Mouse (Mus musculus): ENCODE results near the gene Npw. TPM values are rescaled to one million over a fixed set of nuclear protein-coding genes. Genes with fewer than 3 reads are reported as not detected.

Gene Npw
- polyA plus RNA-seq (2015; fragmentation: Nextera tagmentation; extraction: Ambion mirVana): 0.54 and 0.75 TPM in 2 replicates

DNA sequence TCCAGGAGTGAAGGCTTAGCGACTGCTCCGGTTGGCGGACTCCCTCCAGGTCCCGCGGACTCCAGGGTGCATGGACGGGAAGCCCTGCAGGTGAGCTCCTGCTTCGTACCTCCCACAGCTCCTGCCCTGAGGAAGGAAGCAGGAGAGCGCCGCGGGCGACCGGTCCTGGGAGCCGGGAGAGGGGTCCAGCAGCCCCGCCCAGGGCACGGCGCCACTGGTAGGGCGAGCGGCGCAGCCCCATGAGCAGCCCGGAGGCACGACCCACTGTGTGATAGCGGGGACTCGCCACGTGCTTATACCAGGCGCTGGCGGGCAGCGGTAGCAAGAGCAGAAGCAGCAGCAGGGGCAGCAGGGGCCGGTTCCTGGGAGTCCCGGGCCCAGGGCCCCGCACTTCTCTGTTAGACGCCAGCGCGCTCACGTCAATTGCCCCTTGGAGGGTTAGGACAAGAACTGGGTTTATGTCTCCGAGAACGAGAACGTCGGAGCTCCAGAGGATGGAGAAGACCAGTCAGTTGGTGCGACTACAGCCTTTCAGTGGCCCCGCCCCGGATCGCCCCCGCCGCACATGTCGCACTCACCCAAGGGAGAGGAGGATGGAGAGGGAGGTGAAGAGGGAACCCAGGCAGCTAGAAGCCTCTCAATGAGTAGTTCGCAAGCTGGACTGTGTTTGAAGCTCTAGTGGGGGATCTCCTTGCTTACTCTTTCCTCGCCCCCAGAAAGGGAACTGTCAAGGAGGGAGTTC, at the start of gene Npw:
Npw (minus strand) TSS at position 441 of the 742 bp plus-strand sequence.
- Histone ChIP-seq H3K27me3 (replicated peaks; ENCODE audit: control insufficient read depth, insufficient read depth, low read length) (peaks cover 27% of the 10 kb centered on the region), H3K36me3 (ENCODE audit: control insufficient read depth, insufficient read depth, low read length) (no peaks in the 10 kb centered on the region), H3K4me2 (ENCODE audit: low read length) (peak within 1 kb of the TSS; percentile 60), H3K4me1 (ENCODE audit: control insufficient read depth, insufficient read depth, low read depth, low read length) (peaks cover 10% of the 10 kb centered on the region), H3K4me3 (ENCODE audit: low read length) (peak within 1 kb of the TSS; percentile 38), H3K9ac (ENCODE audit: low read depth, low read length) (peak within 1 kb of the TSS; percentile 42), H3K27ac (ENCODE audit: low read depth, low read length) (no peak within 1 kb of the TSS), H3K9me3 (ENCODE audit: control insufficient read depth, low read length) (no peaks in the 10 kb centered on the region)
- 1% methylated on average over 42 of the region's 47 CpGs for WGBS
- no peak; the same call in 1 of the 2 replicates for ATAC-seq

DNA sequence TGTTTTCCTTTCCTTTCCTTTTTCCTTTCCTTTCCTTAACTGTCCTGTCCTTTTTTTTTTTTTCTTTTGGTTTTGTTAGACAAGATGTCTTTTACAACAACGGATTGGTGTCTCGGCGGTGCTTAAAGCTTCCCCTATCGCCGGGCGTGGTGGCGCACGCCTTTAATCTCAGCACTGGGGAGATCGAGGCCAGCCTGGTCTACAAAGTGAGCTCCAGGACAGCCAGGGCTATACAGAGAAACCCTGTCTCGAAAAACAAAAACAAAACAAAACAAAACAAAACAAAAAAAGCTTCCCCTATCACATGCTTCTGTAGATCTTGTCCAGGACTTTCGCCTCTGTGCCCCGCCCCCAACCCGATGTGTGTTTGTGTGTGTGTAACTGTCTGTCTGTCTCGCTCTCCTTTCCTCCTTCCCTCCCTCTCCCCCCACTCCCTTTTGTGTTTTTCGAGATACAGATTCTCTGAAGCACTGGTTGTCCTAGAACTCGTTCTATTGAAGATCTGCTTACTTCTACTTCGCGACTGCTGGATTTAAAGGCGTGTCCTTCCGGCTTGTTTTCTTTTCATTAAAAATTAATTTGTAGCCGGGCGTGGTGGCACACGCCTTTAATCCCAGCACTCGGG, 49.7 kb upstream of the Npw start:
- Histone ChIP-seq H3K27ac (ENCODE audit: low read depth, low read length) (peak overlapping the region; percentile 79), H3K4me1 (ENCODE audit: control insufficient read depth, insufficient read depth, low read depth, low read length) (peaks cover 16% of the 10 kb centered on the region), H3K4me3 (ENCODE audit: low read length) (peak overlapping the region; percentile 86), H3K9ac (ENCODE audit: low read depth, low read length) (peak overlapping the region; percentile 78), H3K27me3 (replicated peaks; ENCODE audit: control insufficient read depth, insufficient read depth, low read length) (no peaks in the 10 kb centered on the region), H3K36me3 (ENCODE audit: control insufficient read depth, insufficient read depth, low read length) (peaks cover 10% of the 10 kb centered on the region), H3K9me3 (ENCODE audit: control insufficient read depth, low read length) (no peaks in the 10 kb centered on the region), H3K4me2 (ENCODE audit: low read length) (peak overlapping the region; percentile 66)
- ATAC-seq: peak; percentile 75
- 5% methylated on average over 24 of the region's 24 CpGs for WGBS

DNA sequence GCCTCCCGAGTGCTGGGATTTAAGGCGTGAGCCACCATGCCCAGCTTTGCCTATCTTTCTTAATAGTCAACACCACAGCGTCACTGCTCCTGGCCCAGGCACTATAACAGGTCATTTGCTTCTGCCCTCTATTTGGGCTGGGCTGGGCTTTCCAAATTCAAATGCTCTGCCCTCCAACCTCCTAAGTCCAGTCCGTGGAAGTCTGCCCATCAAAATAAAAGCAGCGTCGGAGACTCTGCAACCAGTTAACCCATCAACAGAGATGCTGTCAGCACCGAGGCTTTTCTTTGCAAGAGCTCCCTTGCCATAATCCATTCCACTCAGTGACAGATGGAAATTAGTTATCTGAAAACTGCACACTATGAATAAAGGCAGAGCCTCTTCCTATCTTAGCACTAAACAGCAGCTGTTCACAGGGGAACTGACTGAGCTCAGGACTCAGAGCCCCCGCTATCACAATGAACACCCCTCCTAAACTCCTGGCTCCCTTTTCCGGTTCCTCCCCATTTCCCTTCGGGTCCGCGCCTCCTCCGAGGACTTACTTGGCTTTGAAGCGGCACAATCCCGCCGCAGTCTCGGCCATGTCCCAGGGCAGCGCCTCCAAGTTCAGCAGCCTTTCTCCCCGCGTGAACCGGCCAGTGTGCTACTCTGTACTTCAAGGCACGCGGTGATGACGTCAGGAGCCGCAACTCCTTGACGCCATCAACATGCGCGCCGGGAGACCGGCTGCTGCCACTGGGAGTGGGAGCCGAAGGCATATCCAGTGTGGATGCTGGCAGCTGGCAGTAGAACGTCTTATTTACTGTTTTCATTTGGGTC, 48.9 kb upstream of the Npw start, which contains the start of gene Tbl3:
Tbl3 (minus strand) TSS at position 679 of the 819 bp plus-strand sequence.
- H3K9ac ChIP-seq (ENCODE audit: low read depth, low read length): peak within 1 kb of the TSS; percentile 78
- ATAC-seq: peak; percentile 92
- H3K4me3 ChIP-seq (ENCODE audit: low read length): peak within 1 kb of the TSS; percentile 86
- H3K36me3 ChIP-seq (ENCODE audit: control insufficient read depth, insufficient read depth, low read length): peaks cover 12% of the 10 kb centered on the region
- H3K27me3 ChIP-seq (replicated peaks; ENCODE audit: control insufficient read depth, insufficient read depth, low read length): no peaks in the 10 kb centered on the region
- H3K4me2 ChIP-seq (ENCODE audit: low read length): peak within 1 kb of the TSS; percentile 66
- H3K27ac ChIP-seq (ENCODE audit: low read depth, low read length): peak within 1 kb of the TSS; percentile 79
- H3K4me1 ChIP-seq (ENCODE audit: control insufficient read depth, insufficient read depth, low read depth, low read length): peaks cover 16% of the 10 kb centered on the region
- 4% methylated on average over 32 of the region's 32 CpGs for WGBS
- no peaks in the 10 kb centered on the region for H3K9me3 ChIP-seq (ENCODE audit: control insufficient read depth, low read length)

DNA sequence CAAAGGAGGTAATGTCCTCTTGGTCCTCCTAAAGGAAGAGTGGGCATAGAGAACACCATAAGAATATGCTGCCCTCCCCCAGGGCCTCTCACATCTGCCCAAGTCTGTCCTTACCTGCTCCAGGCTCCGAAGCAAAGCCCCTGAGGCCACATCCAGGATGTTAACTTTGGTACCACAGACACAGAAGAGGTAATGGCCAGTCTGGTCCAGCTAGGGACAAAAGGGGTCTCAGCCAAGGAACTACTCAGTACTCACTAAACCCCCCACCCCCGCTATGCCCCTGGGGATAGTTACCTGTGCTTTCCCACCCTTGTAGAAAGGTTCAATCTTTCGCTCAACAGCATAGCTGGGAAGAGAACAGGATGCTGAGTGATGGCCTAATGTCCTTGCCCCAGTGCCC, 47.6 kb upstream of the Npw start:
- Histone ChIP-seq H3K4me1 (ENCODE audit: control insufficient read depth, insufficient read depth, low read depth, low read length) (peaks cover 16% of the 10 kb centered on the region), H3K9ac (ENCODE audit: low read depth, low read length) (no peak overlapping the region), H3K9me3 (ENCODE audit: control insufficient read depth, low read length) (no peaks in the 10 kb centered on the region), H3K36me3 (ENCODE audit: control insufficient read depth, insufficient read depth, low read length) (peaks cover 19% of the 10 kb centered on the region), H3K4me3 (ENCODE audit: low read length) (no peak overlapping the region), H3K4me2 (ENCODE audit: low read length) (no peak overlapping the region), H3K27me3 (replicated peaks; ENCODE audit: control insufficient read depth, insufficient read depth, low read length) (no peaks in the 10 kb centered on the region), H3K27ac (ENCODE audit: low read depth, low read length) (no peak overlapping the region)
- no peak for ATAC-seq
- WGBS: 97% methylated on average over 3 of the region's 3 CpGs

DNA sequence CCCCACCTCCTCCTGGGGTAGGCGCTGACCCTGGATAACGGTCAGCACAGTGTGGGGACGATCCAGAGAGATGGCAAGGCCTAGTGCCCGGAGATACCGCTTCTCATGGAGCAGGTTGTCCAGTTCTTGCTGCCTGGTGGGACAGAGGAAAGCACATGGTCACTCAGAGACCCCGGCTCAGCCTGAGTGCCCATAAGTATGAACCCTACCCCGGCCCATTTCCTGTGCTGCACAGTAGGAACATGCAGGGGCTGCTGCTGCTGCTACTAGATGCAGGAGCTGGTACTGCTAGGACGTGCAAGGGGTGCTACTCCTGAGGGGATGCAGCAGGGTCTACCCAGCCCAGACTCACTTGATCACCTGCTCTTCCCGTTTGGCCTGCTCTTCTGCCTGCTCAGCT, 43.0 kb upstream of the Npw start:
- H3K4me3 ChIP-seq (ENCODE audit: low read length): no peak overlapping the region
- no peaks in the 10 kb centered on the region for H3K27me3 ChIP-seq (replicated peaks; ENCODE audit: control insufficient read depth, insufficient read depth, low read length)
- no peak overlapping the region for H3K9ac ChIP-seq (ENCODE audit: low read depth, low read length)
- no peak for ATAC-seq
- no peak overlapping the region for H3K4me2 ChIP-seq (ENCODE audit: low read length)
- peaks cover 30% of the 10 kb centered on the region for H3K36me3 ChIP-seq (ENCODE audit: control insufficient read depth, insufficient read depth, low read length)
- peaks cover 17% of the 10 kb centered on the region for H3K4me1 ChIP-seq (ENCODE audit: control insufficient read depth, insufficient read depth, low read depth, low read length)
- H3K9me3 ChIP-seq (ENCODE audit: control insufficient read depth, low read length): no peaks in the 10 kb centered on the region
- no peak overlapping the region for H3K27ac ChIP-seq (ENCODE audit: low read depth, low read length)
- WGBS: 92% methylated on average over 9 of the region's 9 CpGs

DNA sequence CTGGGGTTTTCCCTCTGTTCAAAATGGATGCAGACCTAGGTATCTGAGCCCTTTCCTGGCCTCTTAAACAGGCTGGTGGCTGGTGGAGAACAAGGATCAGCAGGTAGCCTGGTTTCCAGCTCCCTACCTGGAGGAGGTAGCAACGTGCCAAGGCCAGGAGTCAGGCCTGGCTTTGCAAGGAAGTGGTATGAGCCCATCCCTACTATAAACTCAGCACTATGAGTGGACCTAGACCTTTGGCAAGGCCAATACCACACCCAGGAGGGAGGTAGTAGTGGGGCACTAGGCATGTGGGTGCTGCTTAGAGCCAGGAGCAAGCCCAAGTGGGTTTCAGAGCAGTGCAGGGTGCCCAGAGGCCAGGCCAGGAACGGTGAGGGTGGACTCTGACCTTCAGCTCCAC, 41.2 kb upstream of the Npw start:
- Histone ChIP-seq H3K4me1 (ENCODE audit: control insufficient read depth, insufficient read depth, low read depth, low read length) (peaks cover 20% of the 10 kb centered on the region), H3K27me3 (replicated peaks; ENCODE audit: control insufficient read depth, insufficient read depth, low read length) (no peaks in the 10 kb centered on the region), H3K36me3 (ENCODE audit: control insufficient read depth, insufficient read depth, low read length) (peaks cover 28% of the 10 kb centered on the region), H3K9me3 (ENCODE audit: control insufficient read depth, low read length) (no peaks in the 10 kb centered on the region), H3K4me2 (ENCODE audit: low read length) (no peak overlapping the region), H3K27ac (ENCODE audit: low read depth, low read length) (no peak overlapping the region), H3K4me3 (ENCODE audit: low read length) (no peak overlapping the region), H3K9ac (ENCODE audit: low read depth, low read length) (no peak overlapping the region)
- no peak for ATAC-seq
- WGBS: 95% methylated on average over 2 of the region's 2 CpGs

DNA sequence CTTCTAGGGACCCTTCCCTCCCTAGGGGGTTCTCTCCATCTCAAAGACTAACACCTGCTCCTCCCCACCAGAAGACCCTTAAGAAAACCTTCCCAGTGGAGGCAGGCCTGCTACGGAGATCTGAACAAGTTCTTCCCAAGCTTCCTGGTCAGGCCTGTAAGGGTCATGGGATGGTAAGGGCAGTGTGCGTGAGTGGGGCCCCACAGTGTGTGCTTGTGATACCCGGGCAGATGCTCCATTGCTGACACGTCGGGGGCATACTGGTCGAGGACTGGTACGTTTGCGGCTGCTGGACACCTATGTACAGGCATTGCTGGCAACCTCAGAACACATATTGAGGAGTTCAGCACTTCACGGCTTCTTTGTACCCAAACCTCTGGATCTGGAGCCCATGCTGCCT, 40.5 kb upstream of the Npw start:
- no peak for ATAC-seq
- Histone ChIP-seq H3K9me3 (ENCODE audit: control insufficient read depth, low read length) (no peaks in the 10 kb centered on the region), H3K9ac (ENCODE audit: low read depth, low read length) (no peak overlapping the region), H3K27me3 (replicated peaks; ENCODE audit: control insufficient read depth, insufficient read depth, low read length) (no peaks in the 10 kb centered on the region), H3K4me2 (ENCODE audit: low read length) (no peak overlapping the region), H3K27ac (ENCODE audit: low read depth, low read length) (no peak overlapping the region), H3K36me3 (ENCODE audit: control insufficient read depth, insufficient read depth, low read length) (peaks cover 21% of the 10 kb centered on the region), H3K4me1 (ENCODE audit: control insufficient read depth, insufficient read depth, low read depth, low read length) (peaks cover 20% of the 10 kb centered on the region), H3K4me3 (ENCODE audit: low read length) (no peak overlapping the region)
- 68% methylated on average over 9 of the region's 9 CpGs for WGBS

DNA sequence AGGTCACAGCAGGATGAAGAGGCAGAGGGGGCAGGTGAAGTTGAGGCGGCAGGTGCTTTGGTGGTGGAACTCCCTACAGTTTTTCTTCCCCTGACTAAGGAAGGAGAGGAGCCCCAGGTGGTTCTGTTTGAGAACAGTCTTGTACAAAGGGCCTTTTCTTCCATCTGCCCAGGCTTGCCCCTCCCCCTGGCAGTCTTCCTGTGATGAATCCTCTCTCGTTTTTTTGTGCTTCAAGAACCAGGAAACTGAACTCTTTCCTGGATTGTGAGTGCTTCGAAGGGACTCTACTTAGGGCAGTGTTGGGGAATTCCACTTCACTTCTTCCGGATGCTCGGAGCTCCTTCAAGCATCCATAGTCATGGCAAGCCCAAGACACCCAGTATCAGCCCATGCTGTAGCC, 39.7 kb upstream of the Npw start:
- Histone ChIP-seq H3K27me3 (replicated peaks; ENCODE audit: control insufficient read depth, insufficient read depth, low read length) (no peaks in the 10 kb centered on the region), H3K4me3 (ENCODE audit: low read length) (no peak overlapping the region), H3K9me3 (ENCODE audit: control insufficient read depth, low read length) (no peaks in the 10 kb centered on the region), H3K9ac (ENCODE audit: low read depth, low read length) (no peak overlapping the region), H3K27ac (ENCODE audit: low read depth, low read length) (no peak overlapping the region), H3K4me1 (ENCODE audit: control insufficient read depth, insufficient read depth, low read depth, low read length) (peaks cover 20% of the 10 kb centered on the region), H3K36me3 (ENCODE audit: control insufficient read depth, insufficient read depth, low read length) (peaks cover 21% of the 10 kb centered on the region), H3K4me2 (ENCODE audit: low read length) (no peak overlapping the region)
- 12% methylated on average over 5 of the region's 5 CpGs for WGBS
- no peak for ATAC-seq

All from hindbrain, embryonic 16.5 days (tissue).